Mouse (Mus musculus): ENCODE results near the gene Prkab1.

DNA sequence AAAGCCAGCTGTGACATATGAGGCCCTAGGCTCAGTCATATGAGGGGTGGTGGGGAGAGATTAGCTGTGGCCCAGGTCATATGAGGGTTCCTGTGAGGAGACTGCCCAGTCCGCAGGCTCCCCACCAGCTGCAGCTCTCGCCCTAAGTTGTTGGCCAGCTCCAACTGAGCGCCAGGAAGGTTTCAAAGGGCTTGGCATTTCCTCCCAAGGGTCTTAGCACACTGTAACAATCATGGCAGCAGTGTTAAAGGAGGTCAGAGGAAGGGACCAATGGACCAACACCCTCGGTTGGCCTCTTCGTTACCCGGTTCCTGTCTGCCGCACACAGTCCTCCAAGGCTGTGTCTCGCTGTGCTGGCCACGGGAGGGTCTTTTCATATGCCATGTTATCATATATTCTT lies 43.8 kb downstream of the Prkab1 start:
- TF ChIP-seq POLR2A (IDR thresholded peaks at IDR 0.05; ENCODE audit: borderline replicate concordance, control insufficient read depth, low read depth, low read length), result no peak
- no peak for TF ChIP-seq CTCF (IDR thresholded peaks at IDR 0.05; ENCODE audit: control insufficient read depth, insufficient read depth, low read length)
